Mouse (Mus musculus): ENCODE measurements at regions not wholly inside any gene's neighbourhood (a gene's known extent, or its start where the extent isn't known, plus 50 kb on each side); places are given as distances from the start of the nearest gene placed in this dataset.

DNA sequence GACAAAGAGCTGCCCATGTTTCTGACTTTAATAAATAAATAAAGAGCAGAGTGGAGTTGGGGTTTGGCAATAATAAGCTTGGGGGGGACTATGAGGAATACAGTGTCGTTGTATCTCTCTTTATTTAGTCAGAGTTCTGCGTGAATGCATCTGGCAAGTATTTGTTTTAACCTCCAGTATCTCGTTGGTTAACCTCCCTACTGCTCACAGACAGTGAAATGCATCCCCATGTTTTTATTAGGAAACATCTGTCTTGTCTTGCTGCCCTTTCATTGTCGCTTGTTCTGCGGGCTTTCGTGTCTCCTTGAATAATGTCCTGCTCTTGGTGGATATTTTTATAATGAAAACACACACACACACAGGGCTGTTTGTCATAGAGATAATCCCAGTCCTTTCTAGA, 118.8 kb upstream of the Ccdc54 start:
- no peak for DNase-seq (ENCODE audit: low read depth, low spot score)

GRCm38 (mm10) chr16:50707906-50708305, 117.0 kb upstream of the Ccdc54 start:
- no peak for DNase-seq (ENCODE audit: low read depth, low spot score)

DNA sequence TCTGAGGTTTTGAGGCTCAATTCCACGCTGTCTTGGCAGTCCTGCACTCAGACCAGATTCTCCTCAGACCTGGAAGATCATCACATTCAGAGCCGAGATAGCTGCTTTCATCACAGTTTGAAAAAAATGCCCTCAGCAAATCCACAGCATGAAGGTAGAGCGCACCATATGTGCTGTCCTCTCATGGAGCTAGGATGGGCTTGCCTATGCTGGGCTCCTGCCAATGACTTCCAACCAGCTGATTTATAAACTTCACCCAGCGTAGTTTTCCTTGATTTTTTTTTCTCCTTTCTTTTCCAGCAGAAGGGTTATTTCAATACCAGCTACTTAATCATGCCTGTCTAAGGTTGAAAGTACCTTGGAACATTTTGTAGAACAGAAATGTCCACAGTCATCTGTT, 115.0 kb upstream of the Ccdc54 start:
- no peak for DNase-seq (ENCODE audit: low read depth, low spot score)

DNA sequence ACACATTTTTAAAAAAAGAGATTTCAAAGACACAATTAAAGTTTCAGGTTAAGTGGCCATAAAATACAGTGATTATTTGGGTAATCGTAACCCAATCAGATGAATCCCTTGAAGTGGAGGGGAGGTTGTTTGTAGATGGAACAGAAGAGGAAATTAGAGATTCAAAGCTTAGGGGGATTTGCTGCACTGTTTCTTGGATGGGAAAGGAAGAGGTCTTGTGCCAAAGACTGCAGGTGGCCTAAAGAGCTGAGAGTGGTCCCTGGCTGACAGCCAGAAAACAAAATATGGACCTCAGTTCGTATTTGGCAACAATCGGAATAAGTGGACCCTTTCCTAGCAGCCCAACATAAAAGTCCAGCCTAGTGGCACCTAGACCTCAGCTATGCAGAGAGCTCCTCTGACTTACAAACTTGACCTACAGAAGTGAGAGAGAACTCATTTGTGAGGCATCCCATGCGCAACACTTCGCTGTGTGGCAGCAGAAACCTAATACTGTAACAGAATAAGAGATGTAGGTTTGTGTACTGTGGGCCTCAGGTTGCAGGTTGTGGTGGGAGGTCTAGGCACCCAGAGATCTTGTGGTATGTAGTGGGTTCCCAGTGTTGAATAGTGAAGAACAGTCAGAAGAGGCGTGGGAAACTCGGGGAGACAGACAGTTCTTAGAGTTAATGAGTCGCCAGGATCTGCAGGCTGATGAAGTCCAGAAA, 110.0 kb upstream of the Ccdc54 start:
- no peak for DNase-seq (ENCODE audit: low read depth, low spot score)

DNA sequence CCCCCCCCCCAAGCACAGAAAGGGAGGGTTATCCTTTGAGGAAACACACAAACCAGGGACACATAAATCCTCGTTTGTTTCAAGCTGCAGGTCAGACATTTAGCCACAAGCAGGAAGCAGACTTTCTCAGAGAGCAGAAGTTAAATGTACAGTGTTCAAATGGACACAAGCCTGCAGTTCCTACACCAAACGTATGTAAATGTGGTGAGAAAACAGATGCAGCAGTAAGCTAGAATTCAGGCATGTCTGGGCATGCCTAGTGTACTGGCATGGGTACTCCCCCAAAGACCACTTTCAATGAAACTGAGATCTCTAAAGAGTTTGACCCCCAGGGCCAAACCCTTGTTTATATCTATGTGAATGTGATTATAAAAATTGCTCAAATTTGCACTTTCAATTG, 109.2 kb upstream of the Ccdc54 start:
- no peak for DNase-seq (ENCODE audit: low read depth, low spot score)

DNA sequence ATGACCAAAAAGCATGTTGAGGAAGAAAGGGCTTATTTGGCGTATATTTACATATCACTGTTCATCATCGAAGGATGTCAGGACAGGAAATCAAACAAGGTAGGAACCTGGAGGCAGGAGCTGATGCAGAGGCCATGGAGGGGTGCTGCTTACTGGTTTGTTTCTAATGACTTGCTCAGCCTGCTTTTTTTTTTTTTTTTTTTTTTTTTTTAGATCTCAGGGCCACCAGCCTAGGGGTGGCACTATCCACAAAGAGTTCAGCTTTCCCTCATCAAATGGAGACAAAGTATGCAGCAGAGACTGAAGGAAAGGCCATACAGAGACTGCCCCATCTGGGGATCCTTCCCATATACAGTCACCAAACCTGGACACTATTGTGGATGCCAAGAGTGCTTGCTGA, 106.8 kb upstream of the Ccdc54 start:
- no peak for DNase-seq (ENCODE audit: low read depth, low spot score)

- DNase-seq (ENCODE audit: low read depth, low spot score): no peak
Measured at GRCm38 (mm10) chr16:50696052-50696451, 105.1 kb upstream of the Ccdc54 start.

DNA sequence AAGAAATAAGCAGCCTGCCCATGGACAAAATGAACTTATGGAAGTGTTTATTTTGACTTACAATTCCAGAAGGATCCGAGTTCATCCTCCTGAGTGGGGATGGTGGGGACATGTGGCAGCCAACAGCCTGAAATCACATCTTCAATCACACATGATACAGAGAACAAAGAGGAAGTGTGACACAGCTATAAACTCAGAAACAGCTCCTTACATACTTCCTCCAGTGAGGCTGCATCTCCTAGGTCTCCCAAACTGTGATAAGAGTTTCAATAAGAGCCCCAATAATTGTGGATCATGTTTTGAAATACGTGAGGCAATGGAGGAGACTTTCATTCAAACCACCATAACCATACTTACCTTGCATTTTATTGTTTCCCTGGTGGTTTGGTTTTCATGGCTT, 103.1 kb upstream of the Ccdc54 start:
- DNase-seq (ENCODE audit: low read depth, low spot score): no peak

GRCm38 (mm10) chr16:50690818-50691217, 99.9 kb upstream of the Ccdc54 start:
- DNase-seq (ENCODE audit: low read depth, low spot score): no peak

- DNase-seq (ENCODE audit: low read depth, low spot score): no peak
Measured at GRCm38 (mm10) chr16:50689525-50689924, 98.6 kb upstream of the Ccdc54 start.

GRCm38 (mm10) chr16:50688818-50689506, 98.0 kb upstream of the Ccdc54 start:
- DNase-seq (ENCODE audit: low read depth, low spot score): no peak

DNA sequence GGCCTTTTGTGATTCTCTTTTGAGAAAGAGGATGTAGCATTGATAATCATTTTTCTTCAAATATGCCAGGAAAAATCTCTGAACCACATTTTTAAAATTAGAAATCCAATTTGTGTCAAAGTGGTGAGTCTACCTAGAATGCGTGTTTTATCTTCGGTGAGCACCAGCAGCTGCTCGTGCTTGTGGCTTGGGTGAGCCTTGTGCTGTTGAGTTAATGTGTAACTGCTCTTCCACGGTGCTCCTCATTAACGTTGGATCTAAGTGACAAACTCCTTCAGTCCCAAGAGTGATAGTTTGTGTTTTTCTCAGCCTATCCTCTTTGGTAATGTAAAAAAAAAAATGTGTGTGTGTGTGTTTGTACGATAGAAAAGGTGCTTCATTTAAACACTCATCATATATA, 88.7 kb upstream of the Ccdc54 start:
- no peak for DNase-seq (ENCODE audit: low read depth, low spot score)

DNA sequence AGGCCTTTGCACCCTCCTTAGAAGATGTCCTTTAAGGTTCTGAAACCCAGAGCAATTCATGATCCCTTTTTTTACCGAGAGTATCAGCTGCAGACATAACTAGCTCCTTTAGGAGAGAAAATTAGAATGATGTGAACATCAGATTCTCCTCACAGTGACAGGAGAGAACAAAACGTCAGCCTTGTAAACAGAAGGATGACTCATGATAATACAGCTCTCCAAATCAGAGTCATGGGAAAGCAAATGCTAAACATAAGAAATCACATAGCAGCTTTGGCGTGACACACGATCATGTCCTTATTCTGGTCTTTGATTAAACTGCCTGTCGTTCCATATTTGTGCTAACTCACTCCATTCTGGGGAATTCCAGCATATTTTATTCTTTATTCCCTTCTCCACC, 82.4 kb upstream of the Ccdc54 start:
- no peak for DNase-seq (ENCODE audit: low read depth, low spot score)

DNA sequence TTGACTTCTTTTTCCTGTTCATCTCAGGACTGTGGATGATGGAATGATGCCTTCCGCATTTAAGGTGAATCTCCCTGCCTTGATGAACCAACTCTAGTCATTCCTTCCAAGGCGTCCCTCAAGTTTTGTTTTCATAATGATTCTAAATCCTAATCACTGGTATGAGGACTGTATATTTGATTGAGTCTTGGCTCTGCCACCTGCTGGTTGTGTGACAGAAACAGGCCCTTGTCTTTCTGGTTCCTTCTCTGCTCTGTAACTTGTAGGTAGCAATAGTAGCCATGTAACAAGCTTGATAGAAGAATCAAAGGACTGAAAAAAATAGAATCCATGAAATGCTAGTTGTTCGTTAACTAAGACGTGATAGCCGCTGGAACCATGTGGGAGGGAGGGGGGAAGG, 81.8 kb upstream of the Ccdc54 start:
- DNase-seq (ENCODE audit: low read depth, low spot score): no peak

DNA sequence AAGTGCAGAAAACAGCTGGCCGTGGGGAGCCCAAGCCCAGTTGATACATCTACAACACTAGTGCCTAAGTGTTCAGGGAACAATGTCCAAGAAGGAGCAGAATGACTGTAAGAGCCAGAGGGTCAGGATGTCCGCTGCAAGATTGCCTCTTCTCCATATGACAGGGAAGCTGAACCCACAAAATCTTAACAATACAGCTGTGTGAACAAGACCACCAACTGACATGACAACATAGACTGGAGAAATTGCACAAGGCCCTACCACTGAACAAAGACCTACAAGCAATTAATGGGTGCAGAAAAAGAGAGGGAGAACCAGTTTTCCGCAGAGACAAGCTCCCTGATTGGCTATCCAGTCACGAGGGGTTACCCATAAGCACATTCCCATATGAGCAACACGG, 80.2 kb upstream of the Ccdc54 start:
- no peak for DNase-seq (ENCODE audit: low read depth, low spot score)

DNA sequence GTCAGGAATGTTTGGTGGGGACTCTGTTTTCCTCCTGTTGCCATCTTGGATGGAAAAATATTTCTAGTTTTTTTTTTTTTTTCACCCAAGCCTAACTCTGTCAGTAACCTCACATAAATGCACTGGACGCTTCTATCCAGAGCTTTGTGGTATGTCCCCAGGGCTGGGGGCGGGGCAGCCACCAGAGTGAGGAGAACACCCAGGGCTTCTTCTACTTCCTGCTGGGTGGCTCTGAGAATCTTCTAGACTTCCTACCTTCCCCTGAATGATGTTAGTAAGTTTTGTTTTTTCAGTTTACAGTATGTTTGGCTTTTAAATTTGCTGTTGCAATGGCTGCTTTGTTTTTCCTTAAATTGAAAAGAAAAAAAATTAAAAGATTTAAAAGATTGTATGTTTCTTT, 73.3 kb upstream of the Ccdc54 start:
- DNase-seq (ENCODE audit: low read depth, low spot score): no peak
